Mouse (Mus musculus) spleen, adult 12 weeks (tissue): ENCODE data around the gene Six5.

Experiments
- DNase-seq: peaks from one replicate; pipeline ENCODE4 v3.0.0; 2022; ENCODE audit warnings: low spot score

Gene Six5

DNA sequence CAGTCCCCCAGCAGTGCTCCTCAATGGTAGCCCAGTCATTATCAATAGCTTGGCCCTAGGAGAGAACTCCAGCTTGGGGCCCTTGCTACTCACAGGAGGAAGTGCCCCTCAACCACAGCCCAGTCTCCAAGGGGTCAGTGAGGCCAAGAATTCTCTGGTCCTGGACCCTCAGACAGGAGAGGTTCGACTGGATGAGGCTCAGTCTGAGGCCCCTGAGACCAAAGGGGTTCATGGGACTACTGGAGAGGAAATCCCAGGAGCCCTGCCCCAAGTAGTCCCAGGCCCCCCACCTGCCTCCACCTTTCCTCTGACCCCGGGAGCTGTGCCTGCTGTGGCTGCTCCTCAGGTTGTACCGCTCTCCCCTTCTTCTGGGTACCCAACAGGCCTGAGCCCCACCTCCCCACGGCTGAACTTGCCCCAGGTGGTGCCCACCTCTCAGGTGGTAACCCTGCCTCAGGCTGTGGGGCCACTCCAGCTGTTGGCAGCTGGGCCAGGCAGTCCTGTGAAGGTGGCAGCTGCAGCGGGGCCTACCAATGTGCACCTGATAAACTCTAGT, 2.1 kb downstream of the Six5 start:
- DNase-seq, result no peak

DNA sequence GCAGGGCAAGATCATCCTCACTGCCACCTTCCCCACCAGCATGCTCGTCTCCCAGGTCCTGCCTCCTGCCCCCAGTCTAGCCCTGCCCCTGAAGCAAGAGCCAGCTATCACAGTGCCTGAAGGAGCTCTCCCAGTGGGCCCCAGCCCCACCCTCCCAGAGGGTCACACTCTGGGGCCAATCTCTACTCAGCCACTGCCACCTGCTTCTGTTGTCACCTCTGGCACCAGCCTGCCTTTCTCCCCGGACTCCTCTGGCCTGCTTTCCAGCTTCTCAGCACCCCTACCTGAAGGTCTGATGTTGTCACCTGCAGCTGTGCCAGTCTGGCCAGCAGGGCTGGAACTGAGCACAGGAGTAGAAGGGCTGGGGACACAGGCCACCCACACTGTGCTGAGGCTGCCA, 2.8 kb downstream of the Six5 start:
- no peak for DNase-seq

DNA sequence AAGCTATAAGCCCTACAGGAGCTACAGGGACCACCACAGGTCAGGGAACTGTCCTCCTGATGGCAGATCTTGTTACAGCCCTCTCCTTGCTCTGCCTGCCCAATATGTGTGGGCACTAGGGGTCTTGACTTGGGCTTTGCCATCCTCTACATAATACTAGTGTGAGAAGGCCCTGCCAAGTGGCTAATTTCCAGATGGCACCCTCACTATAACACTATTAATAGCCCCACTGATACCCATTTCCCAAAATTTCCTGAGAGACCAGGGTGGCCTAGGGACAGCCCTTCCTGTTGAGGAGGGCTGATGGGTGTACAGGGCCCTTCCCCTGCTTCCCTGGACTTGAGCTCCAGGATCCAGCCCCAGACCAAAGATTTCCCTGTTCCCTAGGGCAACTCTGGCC, 3.5 kb downstream of the Six5 start:
- no peak for DNase-seq

DNA sequence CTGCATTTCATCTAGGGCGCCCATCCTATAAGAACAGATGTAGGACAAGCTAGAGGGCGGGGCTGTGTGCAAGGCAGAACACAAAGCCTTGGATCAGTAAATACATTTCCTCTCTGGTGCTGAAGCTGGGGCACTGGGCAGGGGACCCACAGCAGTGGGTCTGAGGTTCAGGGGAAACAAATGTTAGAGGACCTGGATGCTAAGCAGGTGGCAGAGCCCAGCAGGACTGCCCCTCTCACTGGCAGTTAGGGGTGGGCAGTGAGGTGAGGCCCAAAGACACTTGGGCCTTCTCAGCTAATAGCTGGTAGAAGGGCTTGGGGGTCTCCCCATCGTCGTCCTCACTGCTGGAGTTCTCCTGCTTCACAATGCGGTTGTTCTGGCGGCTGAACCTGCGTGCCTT, 4.4 kb downstream of the Six5 start:
- no peak for DNase-seq

DNA sequence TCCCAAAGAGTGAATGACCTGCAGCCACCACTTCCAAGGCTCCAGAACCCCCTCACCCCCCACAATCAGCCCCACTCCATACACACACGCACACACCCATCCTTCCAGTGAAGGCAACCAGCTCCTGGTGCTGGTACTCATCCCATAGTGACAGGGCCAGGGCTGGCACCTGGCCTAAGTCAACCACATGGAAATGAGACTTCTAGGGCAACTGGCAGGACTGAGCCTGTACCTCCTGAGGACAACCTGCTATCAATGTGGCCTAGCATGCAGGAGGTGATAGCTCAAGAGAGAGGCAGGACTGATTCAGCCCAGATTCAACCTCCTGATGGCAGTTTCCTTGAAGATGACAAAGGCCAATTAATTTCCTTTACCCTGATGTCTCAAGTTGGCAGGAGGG, 5.9 kb downstream of the Six5 start:
- no peak for DNase-seq

DNA sequence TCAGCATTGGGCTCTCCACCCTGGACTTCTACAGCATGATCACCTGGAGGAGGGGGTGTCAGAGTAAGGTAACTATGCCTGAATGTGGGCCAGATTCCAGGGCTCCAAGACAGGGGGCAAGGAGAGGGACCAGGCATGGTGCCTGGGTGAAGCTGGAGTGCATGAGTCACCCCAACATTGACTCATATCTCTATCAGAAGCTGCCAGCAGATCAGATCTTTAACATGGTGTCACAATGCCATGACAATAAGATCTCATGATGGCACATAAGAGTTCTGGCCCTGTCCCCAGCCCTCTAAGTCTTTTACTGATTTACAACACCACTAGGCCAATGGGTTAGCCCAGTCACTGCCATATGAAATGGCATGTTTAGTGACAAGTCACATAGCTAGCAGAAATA, 9.3 kb downstream of the Six5 start:
- no peak for DNase-seq

DNA sequence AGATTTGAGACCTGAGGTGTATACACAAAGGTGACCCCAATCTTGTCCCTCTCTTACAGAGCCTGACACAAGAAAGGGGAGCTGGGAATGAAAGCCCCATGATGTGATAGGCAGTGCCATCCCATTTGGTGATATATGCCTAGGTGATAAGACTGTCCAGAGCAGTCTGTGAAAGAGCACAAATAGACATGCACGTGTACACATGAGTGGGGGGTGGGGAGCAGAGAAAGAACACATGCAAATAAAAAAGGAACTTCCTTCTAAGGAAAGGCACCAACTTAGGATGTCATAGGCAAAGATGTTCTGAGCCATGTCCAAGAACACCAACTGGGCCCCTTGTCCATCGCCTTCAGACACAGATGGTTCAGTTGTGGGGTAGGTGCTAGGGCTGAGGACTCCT, 10.1 kb downstream of the Six5 start:
- no peak for DNase-seq

DNA sequence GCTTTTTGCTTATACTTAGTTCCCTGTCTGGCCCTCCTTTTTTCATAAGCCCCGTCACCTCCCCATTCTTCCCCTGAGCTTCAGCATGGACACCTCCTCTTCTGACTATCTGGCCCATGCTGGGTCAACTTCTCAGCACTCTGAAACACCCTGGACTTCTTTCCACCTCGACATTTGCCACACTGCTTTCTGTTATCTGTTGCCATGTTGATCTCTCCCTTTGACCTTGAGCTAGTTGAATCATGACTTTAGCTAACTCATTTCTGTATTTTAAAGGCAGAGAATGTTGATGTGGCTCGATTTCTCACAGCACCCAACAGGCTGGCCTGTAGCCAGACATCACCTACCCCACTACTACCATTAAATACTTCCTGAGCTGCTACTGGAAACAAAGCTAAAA, 13.0 kb downstream of the Six5 start:
- DNase-seq, result no peak

DNA sequence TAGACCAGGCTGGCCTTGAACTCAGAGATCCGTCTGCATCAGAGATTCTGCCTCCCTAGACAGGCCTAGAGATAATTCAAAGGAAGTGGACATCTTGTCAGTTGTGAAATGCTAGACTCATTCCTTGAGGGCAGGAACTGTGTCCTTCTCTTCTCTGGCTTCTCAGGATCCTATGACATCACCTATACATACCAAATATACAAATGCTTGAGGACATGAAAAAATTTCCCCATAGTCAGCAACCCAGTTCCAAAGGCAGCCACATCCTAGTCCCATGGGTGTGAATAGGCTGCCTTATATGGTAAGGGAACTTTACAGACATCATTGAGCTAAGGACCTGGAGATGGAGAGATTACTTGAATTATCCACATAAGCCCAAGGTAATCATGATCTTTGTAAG, 15.2 kb downstream of the Six5 start:
- DNase-seq, result no peak

DNA sequence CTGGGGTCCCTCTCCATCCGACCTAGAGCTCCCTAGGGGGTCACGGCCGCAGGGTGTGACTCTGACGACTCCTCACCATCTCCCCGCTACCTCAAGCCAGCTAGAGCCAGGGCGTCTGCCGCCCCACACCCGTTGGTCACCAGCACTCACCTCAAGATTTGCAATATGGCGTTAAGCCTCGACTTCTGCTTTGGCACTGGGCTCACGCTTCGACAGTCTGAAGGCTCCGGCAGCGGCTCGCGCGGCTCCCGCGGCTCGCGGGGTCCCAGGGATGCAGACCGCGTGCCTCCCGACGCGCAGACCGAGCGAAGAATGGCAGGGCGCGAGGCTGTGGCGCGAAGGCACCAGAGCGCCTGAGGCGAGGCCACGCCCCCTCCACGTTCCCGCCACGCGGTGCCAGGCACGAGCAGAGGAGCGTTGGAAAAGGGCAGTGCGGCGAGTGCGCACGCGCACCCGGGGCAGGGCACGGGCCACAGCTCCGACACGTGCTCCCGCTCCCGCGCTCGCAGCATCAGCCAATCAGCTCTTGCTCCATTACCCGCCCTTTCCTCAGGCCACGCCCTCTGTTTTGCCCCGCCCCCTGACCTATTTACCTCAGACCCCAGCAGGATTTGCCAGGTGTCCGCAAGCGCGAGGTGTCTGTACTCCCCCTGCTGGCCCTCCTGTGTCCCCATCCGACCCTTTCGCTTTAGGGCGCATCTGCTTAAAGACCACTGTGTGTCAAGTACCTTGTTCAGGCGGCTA, 23.8 kb downstream of the Six5 start, which contains the start of gene Gm4969:
TSS of gene Gm4969 (minus strand) at position 341 of the 744 bp plus-strand sequence.
- no peak for DNase-seq

DNA sequence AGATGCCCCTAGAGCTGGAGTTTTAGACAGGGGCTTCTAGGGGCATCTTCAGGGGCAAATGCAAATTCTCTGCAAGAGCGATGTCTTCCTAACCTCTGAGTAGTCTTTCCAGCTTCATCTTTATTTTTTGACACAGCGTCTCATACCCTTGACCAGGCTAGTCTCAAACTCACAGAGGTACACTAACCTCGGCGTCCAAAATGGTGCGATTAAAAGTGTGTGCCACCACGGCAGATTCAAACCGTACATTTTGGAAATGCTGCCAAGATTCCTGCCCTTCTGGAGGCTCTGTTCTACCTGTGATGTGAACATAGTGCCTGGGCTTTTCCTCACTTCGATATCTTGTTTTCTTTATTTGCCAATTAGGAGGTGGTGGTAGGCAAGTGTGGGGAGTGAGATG, 24.7 kb downstream of the Six5 start:
- DNase-seq, result no peak

DNA sequence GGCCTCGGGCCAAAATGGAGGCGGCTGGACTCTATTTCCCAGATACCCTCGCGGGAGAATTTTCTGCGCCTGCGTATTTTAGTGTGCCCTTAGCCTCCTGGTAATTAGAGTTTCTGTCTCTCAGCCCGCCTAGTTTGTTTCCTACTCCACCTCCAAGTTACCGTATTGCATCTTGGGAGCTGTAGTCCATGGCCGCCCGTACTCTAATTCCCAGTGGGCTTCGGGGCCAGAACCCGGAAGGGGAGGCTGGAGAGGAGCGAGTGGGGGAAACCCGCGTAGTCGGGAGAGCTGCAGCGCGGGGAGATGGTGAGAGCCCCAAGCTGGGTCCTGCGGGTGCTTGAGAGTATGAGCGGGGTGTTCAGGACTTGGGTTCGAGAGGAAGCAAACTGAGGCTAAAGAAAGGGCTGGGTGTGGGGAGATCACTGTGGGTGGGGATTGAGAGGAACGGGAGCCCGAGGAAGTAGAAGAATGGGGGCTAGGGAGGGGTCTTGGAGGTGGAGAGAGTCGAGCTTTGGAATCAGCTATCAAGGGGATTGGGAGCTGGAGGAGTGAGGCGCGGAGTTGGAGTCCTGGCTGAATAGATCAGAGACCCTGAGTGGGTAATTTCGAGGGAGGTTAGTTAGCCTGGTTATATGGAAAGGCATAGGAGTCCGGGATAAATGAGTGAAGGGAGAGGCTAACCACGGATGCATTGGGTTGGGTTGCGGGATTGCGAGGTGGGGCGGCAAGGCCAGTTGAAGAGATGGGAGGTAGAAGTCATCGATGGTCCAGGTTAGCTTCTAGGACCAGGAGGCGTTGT, 25.4 kb downstream of the Six5 start, which contains the start of gene Fbxo46:
TSS of gene Fbxo46 (plus strand) at position 229 of the 799 bp plus-strand sequence.
- peak; percentile 85 for DNase-seq

DNA sequence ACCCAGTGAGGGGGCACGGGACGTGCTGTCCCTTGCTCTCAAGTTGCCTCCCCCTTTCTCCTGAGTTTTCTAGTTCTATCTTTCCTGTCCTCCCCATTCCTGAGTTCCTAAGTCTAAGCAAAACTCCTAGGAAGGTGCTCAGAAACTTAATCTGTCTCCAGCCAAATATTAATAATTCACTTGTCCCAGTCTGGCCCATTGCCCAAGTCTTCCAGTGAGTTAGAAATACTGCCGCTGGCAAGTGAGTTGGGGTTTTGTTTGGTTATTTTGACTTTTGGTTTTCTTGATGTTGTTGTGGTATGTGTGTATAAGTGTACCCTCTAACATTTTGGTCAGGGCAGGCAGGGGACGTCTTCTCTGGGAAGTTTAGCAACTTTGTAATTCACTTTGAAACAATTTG, 27.3 kb downstream of the Six5 start:
- no peak for DNase-seq

DNA sequence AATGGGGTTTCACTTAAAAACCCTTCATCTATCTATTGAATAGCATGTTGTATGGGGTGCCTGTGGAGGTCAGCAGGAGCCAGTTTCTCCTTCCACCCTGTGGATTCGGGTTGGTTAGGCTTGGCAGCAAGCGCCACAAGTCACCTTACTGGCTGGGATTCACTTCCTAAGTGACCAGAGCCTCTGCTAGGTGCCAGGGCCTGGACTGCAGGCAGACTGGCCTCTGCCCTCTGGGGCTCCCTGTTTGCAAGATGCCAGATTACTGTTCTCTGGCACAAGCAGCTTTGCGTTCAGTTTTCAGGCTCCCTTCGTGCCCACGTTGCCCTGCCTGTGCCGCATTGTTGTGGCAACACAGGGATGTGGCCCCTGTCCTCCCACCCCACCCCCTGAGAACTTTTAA, 30.3 kb downstream of the Six5 start:
- DNase-seq, result no peak

DNA sequence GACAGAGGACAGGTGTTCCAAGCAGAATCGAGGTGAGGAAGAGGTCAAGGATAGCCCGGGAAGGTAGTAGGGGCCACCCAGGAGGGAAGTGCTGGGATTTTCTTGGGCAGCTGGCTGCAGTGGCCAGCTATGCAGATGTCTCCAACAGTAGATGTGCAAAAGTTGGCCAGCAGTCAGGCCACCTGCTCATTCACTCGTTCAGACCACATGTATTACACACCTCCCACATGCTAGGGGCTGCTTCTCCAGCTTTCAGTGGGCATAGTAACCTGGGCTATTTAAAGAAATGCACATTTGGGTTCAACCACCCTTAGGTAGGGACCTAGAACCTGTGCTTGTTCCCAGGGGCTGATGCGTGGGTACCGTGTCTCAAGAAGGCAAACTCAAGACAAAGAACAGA, 33.4 kb downstream of the Six5 start:
- DNase-seq, result no peak

DNA sequence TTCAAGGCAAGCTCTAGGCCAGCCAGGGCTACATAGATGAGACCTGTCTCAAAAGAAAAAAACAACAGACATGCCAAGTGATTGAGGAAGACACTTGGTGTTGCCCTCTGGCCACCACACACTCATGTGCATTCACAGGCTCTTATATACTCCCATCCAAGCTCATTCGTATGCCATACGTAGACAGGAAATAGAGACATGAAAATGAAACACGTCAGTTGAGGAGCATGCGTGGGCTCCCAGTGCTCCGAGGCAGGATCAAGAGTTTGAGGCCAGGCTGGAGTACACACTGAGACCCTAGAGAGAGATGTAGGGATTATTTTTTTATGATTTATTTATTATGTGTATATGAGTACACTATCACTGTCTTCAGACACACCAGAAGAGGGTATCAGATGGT, 35.0 kb downstream of the Six5 start:
- DNase-seq, result no peak

DNA sequence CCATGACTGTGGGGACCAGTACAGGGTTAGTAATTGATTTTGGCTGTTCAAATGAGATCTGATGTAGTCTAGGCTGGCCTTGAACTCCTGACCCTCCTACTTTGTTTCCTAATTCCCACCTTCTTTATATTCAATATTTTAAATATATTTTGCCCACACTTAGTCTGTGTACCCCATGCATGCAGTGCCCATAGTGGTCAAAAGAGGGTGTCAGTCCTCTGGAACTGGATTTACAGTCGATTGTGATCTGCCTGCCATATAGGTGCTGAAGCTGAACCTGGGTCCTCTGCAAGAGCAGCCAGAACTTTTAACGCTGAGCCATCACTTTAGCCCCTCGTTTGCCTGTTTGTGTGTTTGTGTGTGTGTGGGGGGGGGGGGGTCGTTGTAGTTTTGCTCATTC, 36.3 kb downstream of the Six5 start:
- no peak for DNase-seq

DNA sequence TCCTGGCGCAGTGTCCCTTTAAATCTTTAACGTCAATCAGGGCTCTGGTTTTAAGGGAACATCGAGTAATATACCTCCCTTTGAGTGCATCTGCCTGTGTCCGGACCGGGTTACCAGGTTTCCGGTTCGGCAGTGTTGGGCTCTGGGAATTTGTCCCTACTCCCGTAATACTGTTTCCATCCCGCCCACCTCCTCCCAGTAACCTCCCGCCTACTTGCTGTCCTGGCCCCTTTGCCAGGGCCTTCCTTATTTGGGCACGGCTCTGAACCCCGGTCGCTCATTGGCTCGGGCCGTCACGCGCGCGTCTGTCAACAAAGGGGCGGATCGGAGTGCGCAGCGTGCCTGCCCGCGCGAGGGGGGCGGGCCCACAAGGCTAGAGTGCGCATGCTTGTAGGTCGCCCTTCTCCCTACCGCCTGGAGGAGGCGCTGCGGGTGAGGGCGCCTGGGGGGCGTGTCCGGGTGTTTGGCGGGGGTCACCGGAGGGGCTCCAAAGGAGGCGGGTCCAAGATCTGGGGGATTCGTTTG, 37.0 kb downstream of the Six5 start:
- DNase-seq, result peak; percentile 82

DNA sequence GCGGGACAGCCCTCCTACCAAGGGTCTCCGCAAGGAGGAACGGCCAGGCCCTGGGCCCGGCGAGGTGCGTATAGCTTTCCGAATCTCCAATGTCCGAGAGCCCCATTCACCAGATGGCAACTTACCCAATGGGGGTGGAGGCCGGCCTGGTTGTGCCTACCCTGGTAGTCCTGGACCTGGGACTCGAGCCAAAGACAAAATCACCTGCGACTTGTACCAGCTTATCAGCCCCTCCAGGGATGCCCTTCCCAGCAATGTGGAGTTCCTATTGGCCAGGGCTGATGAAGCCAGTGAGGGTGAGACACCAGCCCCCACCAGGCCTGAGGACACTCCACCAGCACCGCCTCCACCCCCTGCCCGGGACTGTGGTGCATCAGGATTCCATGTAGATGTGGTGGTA, 41.8 kb downstream of the Six5 start:
- no peak for DNase-seq

DNA sequence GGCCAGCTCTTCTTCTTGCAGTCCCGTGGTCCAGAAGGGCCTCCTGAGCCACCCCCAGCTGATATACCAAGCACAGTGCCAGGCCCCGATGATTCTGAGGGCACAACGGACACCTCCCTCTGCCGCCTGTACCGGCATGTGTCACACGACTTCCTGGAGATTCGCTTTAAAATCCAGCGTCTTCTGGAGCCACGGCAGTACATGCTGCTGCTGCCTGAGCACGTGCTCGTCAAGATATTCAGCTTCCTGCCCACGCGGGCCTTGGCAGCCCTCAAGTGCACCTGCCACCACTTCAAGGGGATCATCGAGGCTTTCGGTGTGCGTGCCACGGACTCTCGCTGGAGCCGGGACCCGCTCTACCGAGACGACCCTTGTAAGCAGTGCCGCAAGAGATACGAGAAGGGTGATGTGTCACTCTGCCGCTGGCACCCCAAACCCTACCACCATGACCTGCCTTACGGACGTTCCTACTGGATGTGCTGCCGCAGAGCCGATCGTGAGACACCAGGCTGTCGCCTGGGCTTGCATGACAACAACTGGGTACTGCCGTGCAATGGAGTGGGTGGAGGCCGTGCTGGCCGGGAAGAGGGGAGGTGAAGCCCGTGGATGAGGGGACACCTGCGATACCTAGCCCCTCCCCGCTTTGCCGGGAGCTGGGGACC, 42.4 kb downstream of the Six5 start:
- DNase-seq, result no peak

DNA sequence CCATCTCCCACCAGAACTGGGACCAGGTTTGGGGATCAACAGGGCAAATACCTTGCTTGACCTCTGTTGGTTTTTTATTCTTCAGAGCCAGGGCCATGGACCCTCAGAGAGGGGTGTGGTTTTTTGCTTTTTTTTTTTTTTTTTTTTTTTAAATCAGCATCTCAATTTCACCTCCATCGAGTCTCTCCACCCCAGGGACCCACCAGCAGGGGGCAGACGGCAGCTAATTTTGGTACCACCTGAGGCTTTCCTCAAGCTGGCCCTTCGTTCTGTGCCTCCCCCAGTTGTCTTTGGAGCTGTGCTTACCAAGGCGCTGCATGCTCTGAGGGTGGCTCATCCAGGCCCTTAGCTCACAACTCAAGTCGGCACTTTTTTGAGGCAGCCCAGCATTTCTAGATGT, 43.0 kb downstream of the Six5 start:
- no peak for DNase-seq

DNA sequence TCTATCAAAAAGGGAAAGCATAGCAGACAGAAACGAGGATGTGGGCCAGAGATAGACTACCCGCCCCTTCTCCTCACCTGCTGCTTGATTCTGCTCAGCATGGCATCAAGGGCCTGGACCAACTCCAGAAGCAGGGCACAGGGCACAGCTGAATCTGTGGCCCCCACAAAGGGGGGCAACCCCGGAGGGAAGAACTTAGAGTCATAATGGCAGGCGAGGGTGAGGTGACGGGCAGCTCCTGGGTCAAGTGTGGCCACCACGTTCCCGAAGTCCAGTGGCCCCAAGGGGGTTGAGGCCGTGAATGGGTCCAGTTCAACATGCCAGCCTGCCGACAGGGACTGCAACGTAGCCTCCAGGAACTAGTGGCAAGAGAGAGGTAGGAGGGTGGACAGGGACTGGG, 52.4 kb downstream of the Six5 start:
- DNase-seq, result no peak
